Mouse (Mus musculus) kidney, postnatal 4 days (tissue): ENCODE results near the gene Tmem175.

ENCODE experiments used
- DNase-seq, 2 experiments: peaks; one replicate each; pipeline ENCODE4 v3.0.0; 2021; ENCODE audit warnings: mixed read lengths in 2 of 2

Gene Tmem175

GRCm38 (mm10) chr5:108654444-108654990 lies 24.9 kb downstream of the Tmem175 start:
- no peak for DNase-seq

GRCm38 (mm10) chr5:108655381-108655780 lies 25.8 kb downstream of the Tmem175 start:
- DNase-seq = no peak

GRCm38 (mm10) chr5:108655891-108656650 lies 26.5 kb downstream of the Tmem175 start:
- no peak for DNase-seq

GRCm38 (mm10) chr5:108657406-108657805 lies 27.8 kb downstream of the Tmem175 start:
- no peak for DNase-seq

GRCm38 (mm10) chr5:108658611-108659010 lies 29.0 kb downstream of the Tmem175 start:
- no peak for DNase-seq

GRCm38 (mm10) chr5:108659698-108660631 lies 30.4 kb downstream of the Tmem175 start, which contains the start of gene Idua:
Gene Idua, plus strand, starts transcription at chr5:108660331.
- DNase-seq = no peak

GRCm38 (mm10) chr5:108660632-108661268 lies 31.2 kb downstream of the Tmem175 start:
- DNase-seq = peak; percentile 97

GRCm38 (mm10) chr5:108662772-108663171 lies 33.2 kb downstream of the Tmem175 start:
- no peak for DNase-seq

- DNase-seq = no peak
Measured at GRCm38 (mm10) chr5:108665066-108665465, 35.5 kb downstream of the Tmem175 start.

- DNase-seq = no peak
Measured at GRCm38 (mm10) chr5:108667370-108667769, 37.8 kb downstream of the Tmem175 start.

GRCm38 (mm10) chr5:108668387-108668932 lies 38.9 kb downstream of the Tmem175 start:
- DNase-seq = no peak

- DNase-seq = peak; percentile 86 to 91
Measured at GRCm38 (mm10) chr5:108668977-108669936, 39.7 kb downstream of the Tmem175 start, which contains the start of gene Dgkq. Gene Dgkq, minus strand, starts transcription at chr5:108669672.

GRCm38 (mm10) chr5:108669986-108670385 lies 40.4 kb downstream of the Tmem175 start:
- no peak for DNase-seq

GRCm38 (mm10) chr5:108670785-108671184 lies 41.2 kb downstream of the Tmem175 start:
- peak; percentile 76 to 81 for DNase-seq

GRCm38 (mm10) chr5:108671757-108672156 lies 42.2 kb downstream of the Tmem175 start:
- no peak for DNase-seq

- DNase-seq = peak in 1 of 2 experiments; percentile 43
Measured at GRCm38 (mm10) chr5:108674624-108675023, 45.1 kb downstream of the Tmem175 start.

- DNase-seq = peak in 1 of 2 experiments; percentile 53
Measured at GRCm38 (mm10) chr5:108675251-108675816, 45.8 kb downstream of the Tmem175 start, which contains the start of gene Slc26a1. Gene Slc26a1, minus strand, starts transcription at chr5:108675569.

GRCm38 (mm10) chr5:108676772-108677498 lies 47.4 kb downstream of the Tmem175 start:
- peak in 1 of 2 experiments; percentile 54 for DNase-seq

- peak; percentile 74 to 84 for DNase-seq
Measured at GRCm38 (mm10) chr5:108677605-108678295, 48.2 kb downstream of the Tmem175 start.
